Mouse (Mus musculus): Measurements from ENCODE around the gene BC048671.

DNA sequence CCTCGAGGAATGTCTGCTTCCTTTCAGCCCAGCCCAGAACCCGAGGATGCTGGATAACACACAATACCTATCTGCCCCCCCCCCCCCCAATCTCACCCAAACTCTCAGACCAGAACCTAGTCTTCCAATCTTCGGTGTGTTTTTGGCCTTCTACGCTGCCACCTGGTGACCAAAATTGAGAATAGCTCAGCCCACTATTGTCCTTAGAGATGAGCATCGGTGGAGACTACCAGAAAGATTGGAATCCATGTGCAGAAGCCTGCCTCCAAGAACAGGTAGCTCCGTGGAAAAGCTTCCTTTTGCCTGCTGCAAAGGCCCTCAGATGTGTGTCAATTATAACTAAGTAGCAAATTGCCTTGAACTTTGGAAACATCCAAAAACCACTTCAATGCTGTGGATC, 26.7 kb downstream of the BC048671 start:
- TF ChIP-seq CTCF (IDR thresholded peaks at IDR 0.05; ENCODE audit: low read depth, low read length) = no peak
- no peak for TF ChIP-seq POLR2A (IDR thresholded peaks at IDR 0.05; ENCODE audit: borderline replicate concordance, low read depth, low read length)
